Mouse (Mus musculus) spleen, adult 2 months (tissue): ENCODE results near the gene Lce1b.

ENCODE experiments used
- CTCF ChIP-seq: fragments of 200-500 bp; IDR thresholded peaks from 2 replicates; pipeline ENCODE4 v1.5.1; 2011; ENCODE audit warnings: mild to moderate bottlenecking, inconsistent platforms; ENCODE audit not compliant: insufficient read depth, insufficient read length, insufficient replicate concordance; ENCODE audit errors: extremely low read depth
- POLR2A ChIP-seq: fragments of 200-500 bp; IDR thresholded peaks from 2 replicates; pipeline ENCODE4 v1.6.1; 2011; ENCODE audit warnings: low read depth, low read length, inconsistent platforms

- TF ChIP-seq CTCF (no peak), POLR2A (no peak)
Measured at GRCm38 (mm10) chr3:92670215-92670614, 13.5 kb upstream of the Lce1b start, which contains the start of gene Lce1a2.
